Mouse (Mus musculus): ENCODE results near the gene Cpn2. TPM values are rescaled to one million over a fixed set of nuclear protein-coding genes. Genes with fewer than 3 reads are reported as not detected.

The Cpn2 gene
- polyA plus RNA-seq, 1 experiment from 2014 or later = not detected

DNA sequence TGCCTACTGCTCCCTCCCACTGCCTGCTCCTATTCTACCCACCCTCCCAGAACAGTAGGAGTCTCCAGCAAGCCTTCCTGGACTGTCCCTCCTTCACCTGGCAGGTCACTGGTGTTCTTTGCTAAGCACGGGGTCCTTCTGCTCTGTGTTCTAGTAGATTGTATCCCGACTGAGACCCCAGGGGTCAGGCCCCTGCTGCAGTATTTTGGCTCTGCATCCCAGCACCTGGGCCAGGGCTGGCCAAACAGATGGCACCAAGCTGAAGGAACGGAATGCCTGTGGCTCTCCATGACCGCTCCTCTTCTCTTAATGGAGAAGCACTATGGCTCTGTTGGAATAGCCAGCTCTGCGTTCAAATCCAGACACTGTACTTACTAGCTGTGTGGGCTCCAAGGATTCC is 738 bp downstream of the Cpn2 start:
- no peaks in the 10 kb centered on the region for H3K36me3 ChIP-seq (replicated peaks; ENCODE audit: control insufficient read depth, insufficient read depth)
- H3K9me3 ChIP-seq (ENCODE audit: control insufficient read depth, low read length) = no peaks in the 10 kb centered on the region
- H3K27ac ChIP-seq = no peak overlapping the region
- ATAC-seq (ENCODE audit: low FRiP score) (no peak), DNase-seq (ENCODE audit: low spot score) (no peak)
- H3K27me3 ChIP-seq (ENCODE audit: control insufficient read depth, insufficient read depth, low read length) = 0 out of 2 replicates have a peak, but pooled peaks cover under 1% of the 10 kb centered on the region
- H3K4me3 ChIP-seq (replicated peaks; ENCODE audit: low read length) = no peak overlapping the region
- H3K9ac ChIP-seq = no peak overlapping the region
- no peaks in the 10 kb centered on the region for H3K4me1 ChIP-seq (replicated peaks; ENCODE audit: control insufficient read depth, insufficient read depth, low read length)
- H3K4me2 ChIP-seq (replicated peaks) = no peak overlapping the region
- 80% methylated on average over 5 of the region's 5 CpGs for WGBS

DNA sequence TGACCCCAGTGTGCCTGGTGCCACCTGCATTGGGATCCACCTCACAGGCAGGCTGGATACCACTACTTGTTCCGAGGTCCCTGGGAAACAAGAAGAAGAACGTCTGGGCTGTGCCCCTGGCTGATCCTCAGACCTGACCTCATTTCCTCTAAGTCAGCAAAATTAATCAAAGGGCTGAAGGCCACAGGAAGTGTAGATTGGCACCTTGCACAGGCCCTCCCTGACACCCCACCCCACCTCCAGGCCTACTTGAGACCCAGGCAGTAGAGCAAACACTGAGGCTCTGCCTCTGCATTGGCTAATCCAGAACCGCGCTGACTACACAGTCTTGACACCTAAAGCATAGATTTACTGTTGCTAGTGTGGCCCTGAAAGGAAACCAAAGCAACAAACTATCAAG is 1.7 kb downstream of the Cpn2 start:
- no peak for ATAC-seq (ENCODE audit: low FRiP score)
- no peaks in the 10 kb centered on the region for H3K4me1 ChIP-seq (replicated peaks; ENCODE audit: control insufficient read depth, insufficient read depth, low read length)
- WGBS = 84% methylated on average over 4 of the region's 4 CpGs

DNA sequence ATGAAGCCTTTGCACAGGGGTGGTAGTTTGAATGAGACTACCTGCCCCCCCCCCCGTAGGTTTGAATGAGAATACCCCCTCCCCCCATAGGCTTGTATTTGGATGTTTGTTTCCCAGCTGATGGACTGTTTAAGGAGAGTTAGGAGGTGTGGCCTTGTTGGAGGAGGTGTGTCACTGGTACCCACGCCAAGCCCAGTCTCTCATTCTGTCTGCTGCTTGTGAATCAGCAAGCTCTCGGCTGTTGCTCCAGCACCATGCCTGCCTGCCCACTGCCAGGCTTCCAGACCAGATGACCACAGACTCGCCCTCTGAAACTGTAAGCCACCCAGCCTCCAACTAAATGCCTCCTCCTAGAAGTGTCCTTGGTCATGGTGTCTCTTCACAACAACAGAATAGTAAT is 4.1 kb downstream of the Cpn2 start:
- H3K4me2 ChIP-seq (replicated peaks) = no peak overlapping the region
- no peak overlapping the region for H3K27ac ChIP-seq
- H3K4me1 ChIP-seq (replicated peaks; ENCODE audit: control insufficient read depth, insufficient read depth, low read length) = no peaks in the 10 kb centered on the region
- no peaks in the 10 kb centered on the region for H3K9me3 ChIP-seq (ENCODE audit: control insufficient read depth, low read length)
- H3K4me3 ChIP-seq (replicated peaks; ENCODE audit: low read length) = no peak overlapping the region
- H3K36me3 ChIP-seq (replicated peaks; ENCODE audit: control insufficient read depth, insufficient read depth) = no peaks in the 10 kb centered on the region
- ATAC-seq (ENCODE audit: low FRiP score) = no peak
- no peak overlapping the region for H3K9ac ChIP-seq
- WGBS = 65% methylated on average over 4 of the region's 4 CpGs
- DNase-seq (ENCODE audit: low spot score) = no peak
- H3K27me3 ChIP-seq (ENCODE audit: control insufficient read depth, insufficient read depth, low read length) = 0 out of 2 replicates have a peak, but pooled peaks cover 7% of the 10 kb centered on the region

More for the DNA sequence above, 1.7 kb downstream of the Cpn2 start:
- no peaks in the 10 kb centered on the region for H3K36me3 ChIP-seq (replicated peaks; ENCODE audit: control insufficient read depth, insufficient read depth)
- no peak overlapping the region for H3K4me3 ChIP-seq (replicated peaks; ENCODE audit: low read length)
- H3K9ac ChIP-seq = no peak overlapping the region
- H3K27me3 ChIP-seq (ENCODE audit: control insufficient read depth, insufficient read depth, low read length) = 0 out of 2 replicates have a peak, but pooled peaks cover 7% of the 10 kb centered on the region
- H3K4me2 ChIP-seq (replicated peaks) = no peak overlapping the region
- no peak overlapping the region for H3K27ac ChIP-seq
- DNase-seq (ENCODE audit: low spot score) = no peak
- no peaks in the 10 kb centered on the region for H3K9me3 ChIP-seq (ENCODE audit: control insufficient read depth, low read length)

DNA sequence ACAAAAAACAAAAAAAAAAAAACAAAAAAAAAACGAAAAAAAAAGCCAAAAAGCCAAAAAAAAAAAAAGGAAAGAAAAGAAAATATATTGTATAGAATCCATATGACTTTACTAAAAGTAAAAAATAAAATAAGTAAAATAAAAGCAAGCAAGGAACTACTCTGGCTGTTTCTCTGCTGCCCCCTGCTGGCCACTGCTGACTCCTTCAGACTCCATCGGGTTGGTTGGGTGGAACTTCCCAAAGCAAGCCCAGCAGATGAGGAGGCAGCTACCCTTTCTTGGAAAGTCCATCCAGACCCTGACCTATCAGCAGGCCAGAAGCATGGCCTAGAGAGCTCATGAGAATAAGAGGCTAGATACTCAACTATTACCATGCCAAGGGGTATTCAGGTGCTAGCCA is 4.6 kb downstream of the Cpn2 start:
- WGBS = 0% methylated on average over 2 of the region's 2 CpGs
- 0 out of 2 replicates have a peak, but pooled peaks cover 7% of the 10 kb centered on the region for H3K27me3 ChIP-seq (ENCODE audit: control insufficient read depth, insufficient read depth, low read length)
- H3K36me3 ChIP-seq (replicated peaks; ENCODE audit: control insufficient read depth, insufficient read depth) = no peaks in the 10 kb centered on the region
- H3K27ac ChIP-seq = no peak overlapping the region
- no peak overlapping the region for H3K9ac ChIP-seq
- ATAC-seq (ENCODE audit: low FRiP score) (no peak), DNase-seq (ENCODE audit: low spot score) (peak; percentile 83)
- H3K4me3 ChIP-seq (replicated peaks; ENCODE audit: low read length) = no peak overlapping the region
- no peaks in the 10 kb centered on the region for H3K9me3 ChIP-seq (ENCODE audit: control insufficient read depth, low read length)
- no peaks in the 10 kb centered on the region for H3K4me1 ChIP-seq (replicated peaks; ENCODE audit: control insufficient read depth, insufficient read depth, low read length)
- H3K4me2 ChIP-seq (replicated peaks) = no peak overlapping the region

DNA sequence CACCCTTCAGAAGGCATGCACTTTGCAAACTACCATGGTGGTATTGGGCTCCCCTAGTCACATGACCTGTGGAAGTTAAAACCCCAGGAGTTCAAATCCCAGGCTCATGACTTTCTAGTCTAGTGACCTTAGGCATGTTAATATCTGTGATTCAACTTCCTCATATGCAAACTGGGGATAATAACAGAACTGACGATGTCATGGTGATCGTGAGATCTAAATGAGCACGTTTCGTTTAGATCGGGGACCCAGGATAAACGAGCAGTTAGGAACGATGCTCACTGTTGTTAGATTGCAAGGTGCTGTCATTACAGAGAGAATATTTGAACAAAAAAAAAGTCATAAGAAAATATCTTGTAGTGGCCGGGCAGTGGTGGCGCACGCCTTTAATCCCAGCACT is 5.1 kb downstream of the Cpn2 start:
- 88% methylated on average over 10 of the region's 10 CpGs for WGBS
- Histone ChIP-seq H3K4me3 (replicated peaks; ENCODE audit: low read length) (no peak overlapping the region), H3K4me1 (replicated peaks; ENCODE audit: control insufficient read depth, insufficient read depth, low read length) (no peaks in the 10 kb centered on the region), H3K36me3 (replicated peaks; ENCODE audit: control insufficient read depth, insufficient read depth) (no peaks in the 10 kb centered on the region), H3K9ac (no peak overlapping the region), H3K4me2 (replicated peaks) (no peak overlapping the region), H3K27me3 (ENCODE audit: control insufficient read depth, insufficient read depth, low read length) (0 out of 2 replicates have a peak, but pooled peaks cover 7% of the 10 kb centered on the region), H3K27ac (no peak overlapping the region), H3K9me3 (ENCODE audit: control insufficient read depth, low read length) (no peaks in the 10 kb centered on the region)
- ATAC-seq (ENCODE audit: low FRiP score) = no peak
- DNase-seq (ENCODE audit: low spot score) = no peak

DNA sequence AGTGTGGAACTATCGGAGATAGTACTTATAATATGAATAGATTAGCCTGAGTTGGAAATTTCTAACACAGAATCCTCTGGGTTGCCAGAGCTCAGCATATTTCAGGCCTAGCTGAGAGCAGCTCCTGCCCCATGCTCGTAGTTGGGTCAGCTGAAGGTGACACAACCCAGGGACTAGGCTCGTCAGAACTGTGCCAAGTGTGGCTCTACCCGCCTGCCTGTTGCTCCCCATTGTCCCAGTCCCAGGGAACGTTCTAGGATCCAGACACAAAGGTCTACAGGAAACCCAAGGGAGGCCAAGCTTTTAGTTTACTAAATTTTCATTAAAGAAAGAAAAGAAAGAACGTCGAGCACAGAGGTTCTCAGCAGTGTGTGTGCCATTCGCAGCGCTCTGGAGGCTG is 6.0 kb downstream of the Cpn2 start:
- no peak overlapping the region for H3K27ac ChIP-seq
- 85% methylated on average over 9 of the region's 9 CpGs for WGBS

DNA sequence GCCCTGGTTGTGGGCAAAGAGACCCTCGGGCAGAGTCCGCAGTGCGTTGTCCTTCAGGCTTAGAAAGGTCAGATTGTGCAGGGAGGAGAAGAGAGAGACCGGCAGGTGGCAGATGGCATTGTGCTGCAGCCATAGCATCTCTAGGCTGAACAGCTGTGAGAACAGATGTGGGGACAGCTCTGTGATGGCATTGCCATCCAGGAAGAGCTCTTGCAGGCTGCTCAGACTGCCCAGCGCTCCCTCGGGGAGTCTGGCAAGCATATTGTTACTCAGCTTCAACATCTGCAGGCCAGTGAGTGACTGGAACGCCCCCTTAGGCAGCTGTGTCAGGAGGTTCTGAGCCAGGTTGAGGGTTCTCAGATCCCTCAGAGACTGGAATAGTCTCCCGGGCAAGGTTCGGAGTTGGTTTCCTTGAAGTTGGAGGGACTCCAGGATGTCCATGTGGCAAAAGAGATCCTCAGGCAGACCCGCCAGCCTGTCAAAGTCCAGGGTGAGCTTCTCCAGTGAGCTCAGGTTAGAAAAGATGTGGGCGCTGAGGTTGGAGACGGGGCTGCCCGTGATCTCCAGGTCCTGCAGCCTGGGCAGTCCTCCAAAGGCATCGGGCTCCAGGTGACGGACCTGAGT is 7.2 kb downstream of the Cpn2 start:
- no peaks in the 10 kb centered on the region for H3K4me1 ChIP-seq (replicated peaks; ENCODE audit: control insufficient read depth, insufficient read depth, low read length)
- no peak overlapping the region for H3K4me2 ChIP-seq (replicated peaks)
- DNase-seq (ENCODE audit: low spot score) = no peak
- H3K27ac ChIP-seq = no peak overlapping the region
- no peaks in the 10 kb centered on the region for H3K9me3 ChIP-seq (ENCODE audit: control insufficient read depth, low read length)
- ATAC-seq (ENCODE audit: low FRiP score) = no peak
- no peak overlapping the region for H3K4me3 ChIP-seq (replicated peaks; ENCODE audit: low read length)
- H3K9ac ChIP-seq = no peak overlapping the region
- 88% methylated on average over 15 of the region's 15 CpGs for WGBS
- H3K36me3 ChIP-seq (replicated peaks; ENCODE audit: control insufficient read depth, insufficient read depth) = no peaks in the 10 kb centered on the region
- H3K27me3 ChIP-seq (ENCODE audit: control insufficient read depth, insufficient read depth, low read length) = peaks cover 14% of the 10 kb centered on the region; the same call in 1 of the 2 replicates

More for the DNA sequence above, 6.0 kb downstream of the Cpn2 start:
- Histone ChIP-seq H3K9me3 (ENCODE audit: control insufficient read depth, low read length) (no peaks in the 10 kb centered on the region), H3K4me2 (replicated peaks) (no peak overlapping the region), H3K4me3 (replicated peaks; ENCODE audit: low read length) (no peak overlapping the region), H3K36me3 (replicated peaks; ENCODE audit: control insufficient read depth, insufficient read depth) (no peaks in the 10 kb centered on the region), H3K4me1 (replicated peaks; ENCODE audit: control insufficient read depth, insufficient read depth, low read length) (no peaks in the 10 kb centered on the region), H3K27me3 (ENCODE audit: control insufficient read depth, insufficient read depth, low read length) (peaks cover 14% of the 10 kb centered on the region; the same call in 1 of the 2 replicates), H3K9ac (no peak overlapping the region)
- no peak for ATAC-seq (ENCODE audit: low FRiP score)
- DNase-seq (ENCODE audit: low spot score) = no peak

DNA sequence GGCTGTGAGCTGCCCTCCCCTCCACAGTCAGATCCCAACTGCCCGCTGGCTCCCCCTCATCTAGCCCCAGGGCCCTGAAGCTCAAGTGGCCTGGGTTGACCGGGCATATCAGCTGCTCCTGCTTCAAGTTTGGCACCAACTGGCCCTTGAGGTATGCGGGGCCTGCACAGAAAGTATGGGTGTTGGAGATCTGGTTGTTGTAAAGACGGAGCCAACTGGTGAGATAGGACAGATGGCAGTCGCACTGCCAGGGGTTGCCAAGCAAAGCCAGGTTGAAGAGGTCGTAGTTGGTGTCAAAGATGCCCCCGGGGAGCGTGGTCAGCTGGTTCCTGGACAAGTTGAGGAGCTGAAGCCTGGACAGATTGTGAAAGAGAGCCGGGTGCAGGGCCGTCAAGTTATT is 7.9 kb downstream of the Cpn2 start:
- ATAC-seq (ENCODE audit: low FRiP score) = no peak

DNA sequence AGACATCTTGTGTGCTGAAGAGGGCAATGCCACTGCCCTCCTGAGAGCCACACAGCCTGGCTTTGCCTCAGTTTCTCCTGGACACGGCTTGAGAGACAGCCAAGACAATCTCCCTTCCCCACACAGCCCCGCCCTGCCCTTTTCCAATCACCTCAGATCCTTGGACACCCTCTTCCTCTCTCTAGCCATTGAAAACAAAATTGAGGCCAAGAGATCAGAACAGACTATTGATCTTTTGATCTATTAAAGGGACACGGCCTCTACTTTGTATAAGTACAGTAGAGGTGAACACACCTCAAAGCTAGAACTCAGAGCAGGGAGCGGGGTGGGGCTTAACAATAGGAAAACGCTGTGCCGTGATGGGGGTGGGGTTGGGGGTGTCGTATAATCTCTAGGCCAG is 8.9 kb downstream of the Cpn2 start:
- Histone ChIP-seq H3K36me3 (replicated peaks; ENCODE audit: control insufficient read depth, insufficient read depth) (no peaks in the 10 kb centered on the region), H3K9ac (no peak overlapping the region), H3K4me1 (replicated peaks; ENCODE audit: control insufficient read depth, insufficient read depth, low read length) (no peaks in the 10 kb centered on the region), H3K27ac (no peak overlapping the region), H3K27me3 (ENCODE audit: control insufficient read depth, insufficient read depth, low read length) (peaks cover 14% of the 10 kb centered on the region; the same call in 1 of the 2 replicates), H3K4me2 (replicated peaks) (no peak overlapping the region), H3K4me3 (replicated peaks; ENCODE audit: low read length) (no peak overlapping the region), H3K9me3 (ENCODE audit: control insufficient read depth, low read length) (no peaks in the 10 kb centered on the region)
- WGBS = 90% methylated on average over 7 of the region's 7 CpGs
- ATAC-seq (ENCODE audit: low FRiP score) (no peak), DNase-seq (ENCODE audit: low spot score) (no peak)

More for the DNA sequence above, 7.9 kb downstream of the Cpn2 start:
- H3K27me3 ChIP-seq (ENCODE audit: control insufficient read depth, insufficient read depth, low read length) = peaks cover 14% of the 10 kb centered on the region; the same call in 1 of the 2 replicates
- H3K4me1 ChIP-seq (replicated peaks; ENCODE audit: control insufficient read depth, insufficient read depth, low read length) = no peaks in the 10 kb centered on the region
- H3K9me3 ChIP-seq (ENCODE audit: control insufficient read depth, low read length) = no peaks in the 10 kb centered on the region
- DNase-seq (ENCODE audit: low spot score) = no peak
- no peak overlapping the region for H3K27ac ChIP-seq
- H3K4me3 ChIP-seq (replicated peaks; ENCODE audit: low read length) = no peak overlapping the region
- no peak overlapping the region for H3K4me2 ChIP-seq (replicated peaks)
- H3K36me3 ChIP-seq (replicated peaks; ENCODE audit: control insufficient read depth, insufficient read depth) = no peaks in the 10 kb centered on the region
- H3K9ac ChIP-seq = no peak overlapping the region
- 91% methylated on average over 10 of the region's 10 CpGs for WGBS

DNA sequence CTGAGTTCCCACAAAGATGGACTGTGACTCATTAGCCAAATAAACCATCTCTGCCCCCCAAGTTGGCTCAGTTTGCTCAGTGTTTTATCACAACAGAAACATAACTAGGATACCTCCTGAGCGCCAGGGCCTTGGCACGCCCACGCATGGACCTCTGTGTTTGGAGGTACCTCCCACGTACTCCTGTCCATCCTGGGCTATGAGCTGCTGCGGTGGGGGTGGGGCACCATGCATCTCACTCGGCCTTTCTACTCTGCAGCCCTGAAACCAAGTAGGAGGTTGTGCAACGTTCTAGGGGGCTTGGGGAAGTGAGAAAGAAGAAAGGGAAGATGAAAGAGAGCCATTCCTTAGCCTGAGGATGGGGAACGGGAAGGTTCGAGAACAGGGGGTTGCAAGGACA is 9.6 kb downstream of the Cpn2 start:
- H3K4me2 ChIP-seq (replicated peaks) = no peak overlapping the region
- WGBS = 82% methylated on average over 9 of the region's 9 CpGs
- H3K27me3 ChIP-seq (ENCODE audit: control insufficient read depth, insufficient read depth, low read length) = peaks cover 15% of the 10 kb centered on the region
- H3K4me3 ChIP-seq (replicated peaks; ENCODE audit: low read length) = no peak overlapping the region
- H3K27ac ChIP-seq = no peak overlapping the region
- H3K9me3 ChIP-seq (ENCODE audit: control insufficient read depth, low read length) = no peaks in the 10 kb centered on the region
- no peak for ATAC-seq (ENCODE audit: low FRiP score)
- no peak for DNase-seq (ENCODE audit: low spot score)
- H3K4me1 ChIP-seq (replicated peaks; ENCODE audit: control insufficient read depth, insufficient read depth, low read length) = no peaks in the 10 kb centered on the region
- no peak overlapping the region for H3K9ac ChIP-seq
- no peaks in the 10 kb centered on the region for H3K36me3 ChIP-seq (replicated peaks; ENCODE audit: control insufficient read depth, insufficient read depth)
